Mouse (Mus musculus) embryo, embryonic 10 days (tissue): Measurements from ENCODE around the gene Ppp1r9b.
"Not testable (repeated sequence)": the region's sequence is repeated elsewhere in the genome, so short reads cannot be mapped to it uniquely, and the experiment has no call there.

ENCODE experiments used
- DNase-seq: peaks from one replicate; pipeline ENCODE4 v3.0.0-alpha.2; 2015; ENCODE audit warnings: low spot score

Gene Ppp1r9b

GRCm38 (mm10) chr11:94990749-94991577 lies at the start of gene Ppp1r9b:
TSS of gene Ppp1r9b (plus strand) at chr11:94991035.
- DNase-seq, result peak; percentile 92

DNA sequence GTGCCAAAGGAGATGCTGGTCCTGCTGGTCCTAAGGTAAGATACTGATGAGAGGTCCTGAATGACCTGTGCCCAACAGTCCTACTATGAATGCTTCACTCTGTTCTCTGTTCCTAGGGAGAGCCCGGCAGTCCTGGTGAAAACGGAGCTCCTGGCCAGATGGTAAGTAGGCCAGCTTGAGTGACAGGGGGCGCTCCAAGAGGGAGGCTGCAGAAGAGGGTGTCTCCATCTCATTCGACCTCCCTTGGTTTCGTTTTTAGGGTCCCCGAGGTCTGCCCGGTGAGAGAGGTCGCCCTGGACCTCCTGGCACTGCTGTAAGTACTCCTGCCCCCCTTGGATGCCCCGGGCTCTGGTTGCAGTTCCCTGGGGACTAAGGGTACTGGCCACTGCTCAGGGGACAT lies 49.7 kb upstream of the Ppp1r9b start:
- no peak for DNase-seq

DNA sequence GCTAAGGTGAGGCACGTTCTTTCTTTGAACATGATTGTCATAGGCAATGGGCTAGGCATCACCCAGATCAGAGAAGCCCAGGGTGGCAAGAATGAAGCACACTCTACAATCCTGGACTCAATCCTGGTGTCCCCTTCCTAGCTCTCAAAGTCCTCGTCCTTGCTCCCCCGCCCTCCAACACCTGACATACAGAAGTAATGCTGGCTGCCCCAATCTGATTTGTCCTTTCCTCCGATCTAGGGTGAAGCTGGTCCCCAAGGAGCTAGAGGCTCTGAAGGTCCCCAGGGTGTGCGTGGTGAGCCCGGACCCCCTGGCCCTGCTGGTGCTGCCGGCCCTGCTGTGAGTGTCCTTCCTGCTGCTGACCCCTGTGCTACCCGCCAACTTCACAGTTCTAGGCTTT lies 49.1 kb upstream of the Ppp1r9b start:
- no peak for DNase-seq

DNA sequence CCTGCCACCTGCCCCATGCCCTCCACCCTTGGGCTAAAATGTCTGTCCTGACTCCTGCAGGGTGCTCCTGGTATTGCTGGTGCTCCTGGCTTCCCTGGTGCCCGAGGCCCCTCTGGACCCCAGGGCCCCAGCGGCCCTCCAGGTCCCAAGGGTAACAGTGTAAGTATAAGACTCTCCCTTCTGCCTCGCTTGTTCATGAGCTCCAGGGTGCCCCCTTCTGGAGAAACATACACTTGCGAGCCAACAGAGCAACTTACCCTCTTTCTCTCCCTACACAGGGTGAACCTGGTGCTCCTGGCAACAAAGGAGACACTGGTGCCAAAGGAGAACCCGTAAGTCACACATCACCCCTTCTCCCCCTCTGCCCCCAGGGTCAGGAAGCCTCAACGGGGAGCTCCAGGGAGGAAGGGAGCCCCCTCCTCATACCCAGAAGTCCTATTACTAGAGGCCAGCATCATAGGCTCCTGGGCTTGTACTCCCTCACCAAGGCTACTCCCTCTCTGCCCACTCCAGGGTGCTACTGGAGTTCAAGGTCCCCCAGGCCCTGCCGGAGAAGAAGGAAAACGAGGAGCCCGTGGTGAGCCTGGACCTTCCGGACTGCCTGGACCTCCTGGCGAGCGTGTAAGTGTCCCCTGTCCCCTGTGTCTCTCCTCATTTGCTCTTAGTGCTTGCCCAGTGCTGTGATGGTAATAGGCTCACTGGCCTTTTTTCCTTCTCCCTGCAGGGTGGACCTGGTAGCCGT lies 48.4 kb upstream of the Ppp1r9b start:
- peak; percentile 38 for DNase-seq

DNA sequence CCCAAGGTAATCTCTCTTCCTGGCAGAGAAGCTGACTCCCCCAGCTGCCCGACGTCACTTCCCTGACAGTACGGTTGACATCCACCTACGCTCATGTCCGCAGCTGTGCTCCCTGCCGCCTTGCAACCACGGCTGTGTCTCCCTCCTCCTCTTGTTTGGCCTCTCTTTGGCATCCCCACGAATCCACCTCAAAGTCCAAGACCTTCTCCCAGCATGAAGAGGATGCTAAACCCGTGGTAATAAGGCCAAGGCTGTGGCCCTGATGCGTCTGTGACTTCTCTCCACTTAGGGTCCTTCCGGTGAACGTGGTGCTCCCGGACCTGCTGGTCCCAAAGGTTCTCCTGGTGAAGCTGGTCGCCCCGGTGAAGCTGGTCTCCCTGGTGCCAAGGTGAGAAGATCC lies 47.8 kb upstream of the Ppp1r9b start:
- DNase-seq, result no peak

- DNase-seq, result no peak
These were observed 46.5 kb upstream of the Ppp1r9b start for GRCm38 (mm10) chr11:94944295-94944694.

GRCm38 (mm10) chr11:94945236-94945635 lies 45.6 kb upstream of the Ppp1r9b start:
- no peak for DNase-seq

DNA sequence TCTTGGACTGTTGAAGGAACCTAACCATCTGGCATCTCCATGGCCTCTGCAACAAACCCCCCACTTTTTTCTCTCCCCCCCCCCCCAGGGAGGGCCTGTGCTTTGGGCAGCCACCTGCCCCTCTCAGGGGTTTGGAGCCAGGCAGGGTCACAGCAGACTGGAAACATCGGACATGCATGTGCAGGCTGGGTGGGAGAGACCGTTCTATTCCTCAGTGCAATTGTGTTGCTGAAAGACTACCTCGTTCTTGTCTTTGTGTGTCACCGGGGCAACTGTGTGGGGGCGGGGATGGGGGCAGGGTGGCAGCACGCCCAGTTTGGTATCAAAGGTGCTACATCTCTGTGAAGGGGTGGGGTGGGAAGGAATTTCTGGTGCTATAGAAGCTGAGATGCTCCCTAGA lies 38.7 kb upstream of the Ppp1r9b start:
- no peak for DNase-seq

GRCm38 (mm10) chr11:94955103-94955502 lies 35.7 kb upstream of the Ppp1r9b start:
- peak; percentile 39 for DNase-seq

- no peak for DNase-seq
These were observed 33.2 kb upstream of the Ppp1r9b start for GRCm38 (mm10) chr11:94957693-94958064.

- DNase-seq, result peak; percentile 16
These were observed 32.6 kb upstream of the Ppp1r9b start for GRCm38 (mm10) chr11:94958065-94958858.

DNA sequence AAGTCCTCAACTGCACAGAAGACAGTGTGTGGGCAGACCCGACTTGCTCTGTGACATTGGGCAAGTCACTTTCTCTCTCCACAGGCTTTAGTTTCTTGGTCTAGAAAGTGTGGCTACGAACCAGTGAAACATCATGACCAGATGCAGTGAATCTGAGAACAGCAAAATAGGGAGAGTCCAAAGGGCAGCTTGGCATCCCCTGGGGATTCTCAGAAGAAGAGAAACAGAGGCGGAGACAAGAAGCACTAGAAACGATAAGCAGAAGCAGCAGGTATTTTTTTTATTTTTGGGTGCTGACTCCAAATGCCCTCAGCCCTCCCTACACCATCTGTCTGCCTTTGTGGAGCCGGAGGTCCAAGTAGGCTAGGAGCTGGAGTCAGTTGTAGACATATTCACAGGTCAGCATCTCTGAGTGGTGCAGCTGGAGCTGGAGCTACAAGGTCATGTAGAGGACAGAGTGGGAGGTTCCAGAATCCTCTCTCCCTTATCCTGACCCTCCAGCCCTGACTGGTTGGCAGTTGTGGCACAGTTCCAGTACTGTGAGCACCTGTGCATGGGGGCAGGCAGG lies 28.2 kb upstream of the Ppp1r9b start:
- DNase-seq, result no peak

DNA sequence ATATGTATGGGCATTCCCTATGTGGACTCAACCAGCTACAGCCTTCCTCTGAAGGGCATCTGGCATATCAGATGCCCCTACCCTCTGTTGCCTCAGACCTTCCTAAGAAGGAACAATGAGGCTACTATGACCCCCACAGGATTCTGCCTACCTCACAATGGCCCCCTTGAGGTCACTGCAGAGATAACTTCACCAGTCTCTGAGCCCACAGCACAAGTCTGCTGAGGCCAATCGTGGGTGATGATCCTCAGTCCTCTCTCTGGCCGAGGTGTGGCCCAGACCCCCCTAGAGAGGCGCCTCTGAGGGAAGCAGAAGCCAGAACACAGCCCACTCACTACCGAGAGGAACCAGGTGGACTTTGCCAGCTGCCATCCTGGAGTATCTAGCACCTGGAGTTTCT lies 23.4 kb upstream of the Ppp1r9b start, which contains the start of gene Hils1:
Gene Hils1 (plus strand): TSS at position 175 of the 400 bp plus-strand sequence.
- no peak for DNase-seq

DNA sequence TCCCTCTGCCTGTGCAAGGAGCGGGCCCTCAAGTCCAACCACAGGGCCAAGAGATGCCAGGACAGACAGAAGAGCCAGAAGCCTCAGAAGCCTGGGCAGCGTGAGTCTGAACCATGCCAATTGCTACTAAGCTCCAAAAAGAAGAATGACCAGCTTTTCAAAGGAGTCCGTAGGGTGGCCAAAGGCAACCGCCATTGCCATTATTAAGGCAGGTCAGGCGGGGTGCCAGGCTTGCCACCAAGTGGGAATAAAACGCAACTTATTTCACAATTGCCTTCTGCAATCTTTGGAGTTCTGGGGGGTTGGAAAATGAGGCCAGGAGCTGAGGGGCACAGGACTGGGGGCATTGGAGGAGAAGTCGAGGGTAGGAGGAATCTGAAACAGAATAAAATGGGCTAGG lies 22.6 kb upstream of the Ppp1r9b start:
- DNase-seq, result no peak

DNA sequence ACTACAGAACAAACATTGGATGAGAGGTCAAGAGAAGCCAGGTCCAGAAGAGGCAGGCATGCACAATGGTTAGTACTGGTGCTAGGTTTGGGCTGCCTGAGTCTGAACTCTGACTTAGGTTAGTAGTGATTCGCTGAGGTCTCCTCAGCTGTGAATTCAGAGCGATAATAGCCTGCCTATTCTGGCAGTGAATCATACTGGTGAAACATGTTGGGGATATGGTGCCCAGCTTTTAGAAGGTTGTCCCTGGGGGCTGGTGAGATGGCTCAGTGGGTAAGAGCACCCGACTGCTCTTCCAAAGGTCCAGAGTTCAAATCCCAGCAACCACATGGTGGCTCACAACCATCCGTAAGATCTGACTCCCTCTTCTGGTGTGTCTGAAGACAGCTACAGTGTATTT lies 21.1 kb upstream of the Ppp1r9b start:
- not testable (repeated sequence) for DNase-seq

DNA sequence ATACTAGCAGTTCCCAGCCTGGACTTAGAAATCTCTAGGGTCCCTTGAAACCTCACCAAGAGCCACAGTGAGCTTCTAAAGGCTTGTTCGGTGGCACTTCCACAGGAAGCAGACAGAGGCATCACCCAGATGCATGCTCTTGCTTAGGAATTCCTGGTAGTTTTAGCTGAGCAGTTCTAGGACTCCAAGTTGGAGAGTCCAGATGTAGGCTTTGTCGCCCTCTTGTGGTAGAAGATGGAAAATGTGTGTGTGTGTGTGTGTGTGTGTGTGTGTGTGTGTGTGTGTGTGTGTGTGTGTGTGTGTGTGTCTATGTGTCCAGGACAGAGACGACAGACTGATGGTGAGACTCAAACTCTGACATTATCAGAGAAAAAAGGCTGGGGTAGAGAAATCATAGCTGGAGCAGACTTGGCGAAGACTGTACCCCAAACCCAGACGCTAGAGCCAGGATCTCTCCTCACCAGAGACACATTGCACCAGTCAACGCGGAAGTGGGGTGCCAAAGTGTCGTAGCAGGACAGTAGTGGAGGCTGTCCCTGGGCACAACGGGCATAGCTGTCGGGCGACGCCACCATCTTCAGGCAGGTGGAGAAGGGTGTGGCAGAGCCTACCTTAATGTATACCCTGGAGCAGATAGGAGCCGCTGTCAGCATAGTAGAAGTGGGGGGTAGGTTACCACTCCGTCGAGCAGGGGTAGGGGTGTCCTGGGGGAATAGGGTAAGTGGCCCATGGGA lies 20.5 kb upstream of the Ppp1r9b start:
- DNase-seq, result peak; percentile 79

DNA sequence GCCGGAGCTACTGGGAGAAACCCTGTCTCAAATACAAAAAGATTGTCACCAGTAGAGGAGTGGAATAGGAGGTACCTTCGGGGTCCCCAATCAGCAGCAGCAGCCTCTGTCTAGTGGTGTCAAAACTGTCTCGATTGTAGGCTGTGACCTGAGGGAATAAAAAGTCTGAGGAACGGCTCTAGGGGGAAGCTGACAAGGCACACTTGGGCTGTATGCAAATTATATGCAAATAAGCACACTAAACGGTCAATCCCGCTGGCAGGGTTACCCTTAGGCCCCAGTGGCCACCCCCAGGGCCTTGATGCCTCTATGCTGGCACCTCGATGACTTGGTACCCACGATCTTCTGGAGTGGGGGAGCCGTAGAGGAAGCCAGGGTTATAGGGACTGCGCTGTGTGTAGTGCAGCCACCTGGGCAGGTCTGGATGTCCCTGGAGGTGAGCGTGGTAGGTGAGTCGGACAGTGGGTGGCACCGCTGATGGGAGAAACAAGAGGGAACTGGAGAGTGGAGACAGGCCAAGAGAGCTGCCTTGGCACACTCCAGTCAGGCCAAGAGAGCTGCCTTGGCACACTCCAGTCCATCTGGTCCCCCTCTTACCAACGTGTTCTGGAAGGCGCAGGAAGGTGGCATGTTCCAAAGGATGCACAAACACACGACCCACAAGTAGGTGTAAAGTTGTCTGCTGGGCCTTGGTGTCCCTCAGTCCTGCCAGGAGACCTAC lies 18.8 kb upstream of the Ppp1r9b start:
- no peak for DNase-seq

- no peak for DNase-seq
These were observed 17.9 kb upstream of the Ppp1r9b start for GRCm38 (mm10) chr11:94972887-94973286.

GRCm38 (mm10) chr11:94973313-94973712 lies 17.5 kb upstream of the Ppp1r9b start:
- DNase-seq, result no peak

GRCm38 (mm10) chr11:94974951-94975350 lies 15.9 kb upstream of the Ppp1r9b start:
- no peak for DNase-seq

GRCm38 (mm10) chr11:94976199-94976598 lies 14.6 kb upstream of the Ppp1r9b start, which contains the start of gene Sgca:
TSS of gene Sgca (minus strand) at chr11:94976327.
- no peak for DNase-seq
